Mouse (Mus musculus) stomach, embryonic 16.5 days (tissue): ENCODE results near the gene Akap7. TPM values are rescaled to one million over a fixed set of nuclear protein-coding genes. Genes with fewer than 3 reads are reported as not detected.

Source experiments
- ATAC-seq: fragments of 200-750 bp; cut with Nextera tagmentation; 2 replicates; pipeline ENCODE4 v1.8.0; 2017; ENCODE audit warnings: moderate number of reproducible peaks, moderate TSS enrichment; ENCODE audit not compliant: insufficient read depth, low FRiP score
- H3K27ac ChIP-seq: fragments of 300-500 bp; sonication (generic); 2 replicates; pipeline ENCODE4 v1.5.1; 2014; ENCODE audit warnings: low read length
- H3K27me3 ChIP-seq: fragments of 300-500 bp; sonication (generic); 2 replicates; pipeline ENCODE4 v1.6.1; 2014; ENCODE audit warnings: low read length, control low read depth, mixed read lengths; ENCODE audit not compliant: control insufficient read depth, insufficient read depth
- H3K36me3 ChIP-seq: fragments of 300-500 bp; sonication (generic); 2 replicates; pipeline ENCODE4 v1.6.1; 2014; ENCODE audit warnings: low read length; ENCODE audit not compliant: control insufficient read depth, insufficient read depth
- H3K4me1 ChIP-seq: fragments of 300-500 bp; sonication (generic); 2 replicates; pipeline ENCODE4 v1.6.1; 2014; ENCODE audit warnings: low read length, control low read depth, mixed read lengths; ENCODE audit not compliant: control insufficient read depth, insufficient read depth
- H3K4me2 ChIP-seq: fragments of 300-500 bp; sonication (generic); 2 replicates; pipeline ENCODE4 v1.6.1; 2014; ENCODE audit warnings: low read depth, low read length, mixed read lengths
- H3K4me3 ChIP-seq: fragments of 300-500 bp; sonication (generic); replicated peaks from 2 replicates; pipeline ENCODE4 v1.5.1; 2014; ENCODE audit warnings: mild to moderate bottlenecking, low read length
- H3K9ac ChIP-seq: fragments of 300-500 bp; sonication (generic); 2 replicates; pipeline ENCODE4 v1.6.1; 2014; ENCODE audit warnings: low read length
- H3K9me3 ChIP-seq: fragments of 300-500 bp; sonication (generic); replicated peaks from 2 replicates; pipeline ENCODE4 v1.6.1; 2016; ENCODE audit warnings: low read length, control low read depth; ENCODE audit not compliant: control insufficient read depth
- WGBS: fragments of 180-500 bp; shearing (Covaris S2); extraction: QIAGEN DNeasy Blood & Tissue Kit; methylation state at CpG from one replicate; pipeline ENCODE4 v1.1.7; 2014; 5-methylcytosine and 5-hydroxymethylcytosine counted together
- polyA plus RNA-seq: library from polyadenylated mRNA; unstranded; fragments of >200 nt; fragmentation: Nextera tagmentation; extraction: Ambion mirVana; gene quantifications from 2 replicates; pipeline ENCODE4 v1.2.1, GENCODE M21; 2015

Gene Akap7
- polyA plus RNA-seq, 1 experiment from 2014 or later, result 15.3 TPM

GRCm38 (mm10) chr10:25325690-25326089, 18.0 kb upstream of the Akap7 start:
- H3K4me2 ChIP-seq, result no peak overlapping the region
- H3K4me1 ChIP-seq, result no peaks in the 10 kb centered on the region
- WGBS, result 70% methylated on average over 4 of the region's 4 CpGs
- H3K9me3 ChIP-seq, result no peaks in the 10 kb centered on the region
- no peak overlapping the region for H3K27ac ChIP-seq
- H3K36me3 ChIP-seq, result no peaks in the 10 kb centered on the region
- no peak for ATAC-seq
- no peak overlapping the region for H3K4me3 ChIP-seq
- H3K9ac ChIP-seq, result no peak overlapping the region
- H3K27me3 ChIP-seq, result no peaks in the 10 kb centered on the region

- no peaks in the 10 kb centered on the region for H3K4me1 ChIP-seq
- H3K27ac ChIP-seq, result no peak overlapping the region
- no peak overlapping the region for H3K9ac ChIP-seq
- H3K4me3 ChIP-seq, result no peak overlapping the region
- ATAC-seq, result no peak
- H3K4me2 ChIP-seq, result no peak overlapping the region
- 78% methylated on average over 4 of the region's 4 CpGs for WGBS
- H3K36me3 ChIP-seq, result no peaks in the 10 kb centered on the region
- H3K27me3 ChIP-seq, result no peaks in the 10 kb centered on the region
- no peaks in the 10 kb centered on the region for H3K9me3 ChIP-seq
These were observed 13.5 kb upstream of the Akap7 start for GRCm38 (mm10) chr10:25321198-25321597.

DNA sequence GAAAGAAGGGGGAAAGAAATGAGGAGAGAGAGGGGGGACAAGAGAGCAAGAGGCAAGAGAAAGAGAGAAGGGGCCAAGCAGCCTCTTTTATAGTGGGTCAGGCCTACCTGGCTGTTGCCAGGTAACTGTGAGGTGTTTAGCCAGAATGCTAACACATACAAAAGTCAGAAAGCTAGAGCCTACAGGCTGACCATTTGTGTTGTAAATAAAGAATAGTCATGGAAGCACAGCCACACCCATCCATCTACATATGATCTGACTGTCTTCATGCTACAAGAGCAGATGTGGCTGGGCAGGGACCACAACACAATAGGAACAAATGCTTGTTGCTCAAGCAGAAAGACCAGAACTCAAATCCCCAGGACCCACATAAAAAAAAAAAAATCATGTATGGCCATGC, 11.9 kb upstream of the Akap7 start:
- Histone ChIP-seq H3K9ac (no peak overlapping the region), H3K36me3 (no peaks in the 10 kb centered on the region), H3K4me3 (no peak overlapping the region), H3K27me3 (no peaks in the 10 kb centered on the region), H3K4me1 (no peaks in the 10 kb centered on the region), H3K9me3 (no peaks in the 10 kb centered on the region), H3K27ac (no peak overlapping the region), H3K4me2 (no peak overlapping the region)
- no peak for ATAC-seq

- no peak overlapping the region for H3K27ac ChIP-seq
- no peak overlapping the region for H3K4me3 ChIP-seq
- H3K9me3 ChIP-seq, result no peaks in the 10 kb centered on the region
- WGBS, result 66% methylated on average over 5 of the region's 5 CpGs
- no peak overlapping the region for H3K9ac ChIP-seq
- H3K4me2 ChIP-seq, result no peak overlapping the region
- H3K27me3 ChIP-seq, result no peaks in the 10 kb centered on the region
- 0 out of 2 replicates have a peak, but pooled peaks have one; percentile 25 for ATAC-seq
- H3K4me1 ChIP-seq, result no peaks in the 10 kb centered on the region
- H3K36me3 ChIP-seq, result no peaks in the 10 kb centered on the region
These were observed 10.7 kb upstream of the Akap7 start for GRCm38 (mm10) chr10:25318405-25318804.

GRCm38 (mm10) chr10:25317665-25318064, 10.0 kb upstream of the Akap7 start:
- ATAC-seq, result no peak
- Histone ChIP-seq H3K4me2 (no peak overlapping the region), H3K36me3 (no peaks in the 10 kb centered on the region)

DNA sequence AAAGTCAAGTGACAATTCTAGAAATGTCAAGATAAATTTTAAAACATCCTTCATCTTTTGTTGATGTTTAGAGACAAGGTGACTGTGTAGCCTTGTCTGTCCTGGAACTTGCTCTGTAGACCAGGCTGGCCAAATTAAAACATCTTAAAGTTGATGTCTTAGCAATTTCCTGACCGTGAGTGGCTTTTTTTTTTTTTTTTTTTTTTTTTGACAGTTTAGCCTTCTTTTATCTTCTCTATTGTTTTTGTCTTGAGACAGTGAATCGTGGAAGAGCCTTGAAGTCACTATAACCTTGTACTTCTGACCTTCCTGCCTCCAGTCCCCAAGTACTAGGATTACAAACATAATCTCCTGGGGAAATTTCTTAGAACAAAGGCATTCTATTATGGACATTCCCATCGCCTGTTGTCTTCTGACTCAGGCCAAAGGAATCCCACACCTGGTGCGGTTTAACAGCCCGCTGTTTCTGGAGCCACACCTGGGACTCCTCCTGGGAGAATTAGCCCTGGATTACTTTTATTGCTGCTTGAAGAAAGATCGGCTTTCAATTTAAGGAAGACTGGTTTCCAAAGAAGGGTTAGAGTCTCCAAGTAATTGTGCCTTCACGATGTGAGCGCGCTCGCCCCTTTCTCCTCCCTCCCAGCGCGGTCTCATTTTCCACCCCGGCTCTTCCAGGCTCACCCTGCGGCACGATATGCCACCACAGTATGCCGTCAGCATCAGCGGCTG, 6.3 kb upstream of the Akap7 start:
- no peak for ATAC-seq
- Histone ChIP-seq H3K36me3 (no peaks in the 10 kb centered on the region), H3K9me3 (no peaks in the 10 kb centered on the region), H3K9ac (no peak overlapping the region), H3K27me3 (no peaks in the 10 kb centered on the region), H3K27ac (no peak overlapping the region), H3K4me2 (peak overlapping the region; percentile 30), H3K4me1 (no peaks in the 10 kb centered on the region; the same call in 1 of the 2 replicates), H3K4me3 (no peak overlapping the region)
- 17% methylated on average over 17 of the region's 17 CpGs for WGBS

More at GRCm38 (mm10) chr10:25317665-25318064, 10.0 kb upstream of the Akap7 start:
- Histone ChIP-seq H3K27ac (no peak overlapping the region), H3K27me3 (no peaks in the 10 kb centered on the region), H3K4me3 (no peak overlapping the region), H3K4me1 (no peaks in the 10 kb centered on the region), H3K9me3 (no peaks in the 10 kb centered on the region), H3K9ac (no peak overlapping the region)

GRCm38 (mm10) chr10:25311554-25312212, 4.0 kb upstream of the Akap7 start:
- Histone ChIP-seq H3K4me1 (no peaks in the 10 kb centered on the region; the same call in 1 of the 2 replicates), H3K4me3 (no peak overlapping the region), H3K9me3 (no peaks in the 10 kb centered on the region), H3K27ac (no peak overlapping the region), H3K27me3 (no peaks in the 10 kb centered on the region), H3K9ac (no peak overlapping the region), H3K4me2 (no peak overlapping the region), H3K36me3 (no peaks in the 10 kb centered on the region)
- WGBS, result 51% methylated on average over 9 of the region's 9 CpGs
- ATAC-seq, result no peak

DNA sequence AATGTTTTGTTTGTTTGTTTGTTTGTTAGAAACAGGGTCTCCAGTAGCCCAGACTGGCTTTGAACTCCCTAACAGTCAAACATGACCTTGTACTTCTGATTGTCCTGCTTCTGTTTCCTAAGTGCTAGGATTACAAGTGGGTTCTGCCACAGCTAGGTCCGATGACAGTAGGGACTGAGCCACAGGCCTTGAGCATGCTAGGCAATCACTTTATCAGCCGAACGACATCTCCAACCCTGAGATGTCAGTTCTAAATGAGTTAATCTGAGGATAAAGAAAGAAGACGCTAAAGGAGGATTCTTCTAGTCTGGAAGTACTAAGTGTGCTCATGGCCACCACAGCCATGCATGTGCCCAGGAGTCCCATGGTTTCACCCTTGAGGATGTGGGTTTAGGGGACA, 3.1 kb upstream of the Akap7 start:
- no peaks in the 10 kb centered on the region; the same call in 1 of the 2 replicates for H3K4me1 ChIP-seq
- no peak overlapping the region for H3K4me2 ChIP-seq
- no peaks in the 10 kb centered on the region for H3K27me3 ChIP-seq
- no peaks in the 10 kb centered on the region for H3K9me3 ChIP-seq
- H3K27ac ChIP-seq, result no peak overlapping the region
- no peak overlapping the region for H3K9ac ChIP-seq
- no peak for ATAC-seq
- 82% methylated on average over 4 of the region's 4 CpGs for WGBS
- H3K4me3 ChIP-seq, result no peak overlapping the region
- H3K36me3 ChIP-seq, result no peaks in the 10 kb centered on the region

- ATAC-seq, result no peak
- Histone ChIP-seq H3K36me3 (no peaks in the 10 kb centered on the region), H3K9ac (no peak overlapping the region), H3K4me2 (no peak overlapping the region), H3K4me3 (no peak overlapping the region), H3K27ac (no peak overlapping the region), H3K4me1 (no peaks in the 10 kb centered on the region; the same call in 1 of the 2 replicates), H3K9me3 (no peaks in the 10 kb centered on the region), H3K27me3 (no peaks in the 10 kb centered on the region)
- 86% methylated on average over 5 of the region's 5 CpGs for WGBS
These were observed 2.3 kb upstream of the Akap7 start for GRCm38 (mm10) chr10:25309996-25310395.
